Mouse (Mus musculus): ENCODE results near the gene Gm19410.

Gene Gm19410

GRCm38 (mm10) chr8:35765499-35766193 is at the start of gene Gm19410:
Gene Gm19410 (plus strand): TSS chr8:35765790.
- no peak for DNase-seq

- DNase-seq = no peak
Observed at GRCm38 (mm10) chr8:35730776-35731175, 34.8 kb upstream of the Gm19410 start.

- DNase-seq = no peak
Observed at GRCm38 (mm10) chr8:35735438-35735837, 30.2 kb upstream of the Gm19410 start.

- DNase-seq = no peak
Observed at GRCm38 (mm10) chr8:35756202-35756601, 9.4 kb upstream of the Gm19410 start.

GRCm38 (mm10) chr8:35765020-35765419 is 570 bp upstream of the Gm19410 start:
- DNase-seq = no peak

GRCm38 (mm10) chr8:35773508-35773907 is 7.9 kb downstream of the Gm19410 start:
- no peak for DNase-seq
